In the genomic region with DNA sequence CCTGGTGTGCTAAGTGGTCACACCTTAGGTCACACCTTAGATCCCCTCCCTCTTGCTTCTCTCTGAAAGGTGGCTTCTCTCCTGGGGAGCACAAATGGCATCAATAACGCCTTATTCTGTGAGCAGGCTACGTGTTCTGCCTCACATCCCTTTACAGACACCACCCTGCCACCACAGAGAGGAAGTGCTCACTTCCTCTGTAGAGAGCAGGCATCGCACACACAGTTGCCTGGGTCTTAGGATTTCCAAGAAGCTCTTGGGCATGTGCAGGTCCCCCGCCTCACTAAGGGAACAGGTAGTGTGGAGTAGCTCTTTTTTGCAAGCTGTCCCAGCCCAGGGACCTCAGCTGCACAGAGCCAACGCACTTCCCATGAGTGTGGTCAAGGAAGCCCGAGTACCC, we compare ENCODE assay signal across 12 mouse cellular contexts. TPM values are rescaled to one million over a fixed set of nuclear protein-coding genes. Genes with fewer than 3 reads are reported as not detected.
DNase-seq lines count a peak whose midpoint lies in the region; ATAC-seq lines count a peak whose summit lies in the region.
"Had no signal": no experiment of that assay in that cellular context is flagged by ENCODE, and none has a peak within 500 bp of the region (broad histone marks: within the 10 kb centered on the region; RNA-seq: fewer than 3 reads in every experiment).

No protein-coding gene starts in this region.

- H3K4me1 ChIP-seq in heart, embryonic 14.5 days (ENCODE audit: control insufficient read depth in 2 of 2, insufficient read depth in 2 of 2, low read length in 2 of 2) = peaks cover 47 to 66% of the 10 kb centered on the region in 2 experiments
- peaks cover 71% of the 10 kb centered on the region for H3K4me1 ChIP-seq in heart, embryonic 15.5 days (replicated peaks)
- peaks cover 5% of the 10 kb centered on the region; the same call in 1 of the 2 replicates for H3K4me1 ChIP-seq in intestine, embryonic 15.5 days (replicated peaks)
- H3K4me1 ChIP-seq: neural tube, embryonic 15.5 days had no signal

- H3K9ac ChIP-seq in heart, embryonic 14.5 days (ENCODE audit: low read length) = peak overlapping the region; percentile 0; the same call in 1 of the 2 replicates
- no peak overlapping the region for H3K9ac ChIP-seq in heart, embryonic 15.5 days
- H3K9ac ChIP-seq in intestine, embryonic 15.5 days = no peak overlapping the region
- H3K9ac ChIP-seq: limb, embryonic 15.5 days; neural tube, embryonic 15.5 days had no signal

- peak overlapping the region in 1 of 2 experiments; percentile 42; a peak in 2 of 4 replicates for H3K27ac ChIP-seq in heart, embryonic 14.5 days (replicated peaks in 1 of 2; ENCODE audit: control insufficient read depth in 1 of 2, insufficient read depth in 1 of 2, low read depth in 2 of 2, low read length in 2 of 2)
- H3K27ac ChIP-seq in heart, embryonic 15.5 days = 0 out of 2 replicates have a peak overlapping the region, but pooled peaks have one; percentile 31
- no peak overlapping the region for H3K27ac ChIP-seq in intestine, embryonic 15.5 days
- H3K27ac ChIP-seq: kidney, postnatal 0 days; neural tube, embryonic 15.5 days had no signal

- H3K27me3 ChIP-seq in heart, embryonic 14.5 days (ENCODE audit: control insufficient read depth, insufficient read depth, low read length) = no peaks in the 10 kb centered on the region
- no peaks in the 10 kb centered on the region for H3K27me3 ChIP-seq in heart, embryonic 15.5 days
- H3K27me3 ChIP-seq in intestine, embryonic 15.5 days (replicated peaks) = no peaks in the 10 kb centered on the region
- H3K27me3 ChIP-seq: limb, embryonic 15.5 days; neural tube, embryonic 15.5 days had no signal

- H3K9me3 ChIP-seq in heart, embryonic 14.5 days (ENCODE audit: control insufficient read depth, low read length) = no peaks in the 10 kb centered on the region
- H3K9me3 ChIP-seq in heart, embryonic 15.5 days (replicated peaks) = no peaks in the 10 kb centered on the region
- H3K9me3 ChIP-seq in intestine, embryonic 15.5 days = no peaks in the 10 kb centered on the region
- H3K9me3 ChIP-seq: limb, embryonic 15.5 days; neural tube, embryonic 15.5 days had no signal

- intact Hi-C loops in heart, postnatal 25 days (cut with DNase I) = no loop called here

- ATAC-seq in heart, embryonic 14.5 days (ENCODE audit: insufficient number of reproducible peaks, insufficient read depth, low FRiP score, low read depth) = no peak
- no peak; the same call in 1 of the 2 replicates for ATAC-seq in heart, embryonic 15.5 days (replicated peaks; ENCODE audit: insufficient number of reproducible peaks, insufficient read depth, low FRiP score, low read depth)
- no peak for ATAC-seq in intestine, embryonic 15.5 days

- H3K4me2 ChIP-seq in heart, embryonic 14.5 days (ENCODE audit: low read length) = no peak overlapping the region
- H3K4me2 ChIP-seq in heart, embryonic 15.5 days = no peak overlapping the region
- no peak overlapping the region for H3K4me2 ChIP-seq in intestine, embryonic 15.5 days (replicated peaks)
- H3K4me2 ChIP-seq: limb, embryonic 15.5 days; neural tube, embryonic 15.5 days had no signal

- no peak for DNase-seq in heart, postnatal 25 days (ENCODE audit: low spot score)
- DNase-seq in lung, postnatal 4 days = peak; percentile 51 to 52
- DNase-seq in thymus, postnatal 0 days (ENCODE audit: low spot score) = peak; percentile 72
- no peak for DNase-seq in ovary, postnatal 10 days (ENCODE audit: low spot score)
- no peak for DNase-seq in frontal cortex, postnatal 25 days (ENCODE audit: low spot score in 2 of 2)
- DNase-seq: cerebellum, adult 8-10 months had no signal

- no peak overlapping the region for H3K4me3 ChIP-seq in heart, embryonic 14.5 days (ENCODE audit: control insufficient read depth in 1 of 2, insufficient read depth in 1 of 2, low read depth in 1 of 2, low read length in 2 of 2)
- no peak overlapping the region for H3K4me3 ChIP-seq in heart, embryonic 15.5 days
- H3K4me3 ChIP-seq in intestine, embryonic 15.5 days (replicated peaks) = no peak overlapping the region
- H3K4me3 ChIP-seq: limb, embryonic 15.5 days; neural tube, embryonic 15.5 days had no signal

- WGBS in heart, embryonic 14.5 days = 47% methylated on average over 6 of the region's 6 CpGs
- 63% methylated on average over 6 of the region's 6 CpGs for WGBS in heart, embryonic 15.5 days
- 69% methylated on average over 6 of the region's 6 CpGs for WGBS in intestine, embryonic 15.5 days

- peaks cover 86% of the 10 kb centered on the region for H3K36me3 ChIP-seq in heart, embryonic 14.5 days (ENCODE audit: control insufficient read depth, insufficient read depth, low read length)
- H3K36me3 ChIP-seq in heart, embryonic 15.5 days = peaks cover 12% of the 10 kb centered on the region
- peaks cover 20% of the 10 kb centered on the region for H3K36me3 ChIP-seq in intestine, embryonic 15.5 days

RNA-seq across cellular contexts. Expression of a gene that starts 18.7 kb away (rescaled TPM):
- polyA plus RNA-seq in heart, embryonic 14.5 days (2014; fragmentation: Nextera tagmentation; extraction: Ambion mirVana) = 159 and 166 TPM in 2 replicates
- 1 to 10 TPM; 7.3 to 8.0 TPM for total RNA-seq in heart, postnatal 25 days (2021)
- polyA plus RNA-seq in heart, embryonic 15.5 days (2015; fragmentation: Nextera tagmentation; extraction: Ambion mirVana) = 119 and 127 TPM in 2 replicates
- 19.9 and 21.4 TPM in 2 replicates for polyA plus RNA-seq in thymus, postnatal 0 days (2015; fragmentation: Nextera tagmentation; extraction: Ambion mirVana)
- polyA plus RNA-seq in intestine, embryonic 15.5 days (2015; fragmentation: Nextera tagmentation; extraction: Ambion mirVana) = 132 and 136 TPM in 2 replicates

RNA-seq across cellular contexts. Expression of a gene that starts 46.8 kb away (rescaled TPM):
- 11.2 and 12.0 TPM in 2 replicates for polyA plus RNA-seq in heart, embryonic 14.5 days (2014; fragmentation: Nextera tagmentation; extraction: Ambion mirVana)
- 10 to 100 TPM; 21.4 to 25.0 TPM for total RNA-seq in heart, postnatal 25 days (2021)
- polyA plus RNA-seq in heart, embryonic 15.5 days (2015; fragmentation: Nextera tagmentation; extraction: Ambion mirVana) = 9.9 and 10.6 TPM in 2 replicates
- polyA plus RNA-seq in thymus, postnatal 0 days (2015; fragmentation: Nextera tagmentation; extraction: Ambion mirVana) = 3.6 and 7.2 TPM in 2 replicates
- polyA plus RNA-seq in intestine, embryonic 15.5 days (2015; fragmentation: Nextera tagmentation; extraction: Ambion mirVana) = 5.2 and 6.6 TPM in 2 replicates

Comparison
In these comparisons a context has a peak if more than half of its experiments do, and no peak if none do; other contexts are left out.
1. DNase-seq: peak in lung, postnatal 4 days (2 of 2) and thymus, postnatal 0 days (single experiment); none in heart, postnatal 25 days (single experiment), ovary, postnatal 10 days (single experiment) and frontal cortex, postnatal 25 days (0 of 2).